Mouse (Mus musculus) liver, embryonic 12.5 days (tissue): ENCODE results near the gene Dcbld2. TPM values are rescaled to one million over a fixed set of nuclear protein-coding genes. Genes with fewer than 3 reads are reported as not detected.

Experiments used
- ATAC-seq: fragments of 200-750 bp; cut with Nextera tagmentation; 2 replicates; pipeline ENCODE4 v1.8.0; 2017; ENCODE audit warnings: moderate number of reproducible peaks, mild to moderate bottlenecking, moderate library complexity
- H3K27ac ChIP-seq: fragments of 300-500 bp; sonication (generic); 2 replicates; pipeline ENCODE4 v1.5.1; 2016; ENCODE audit warnings: mild to moderate bottlenecking
- H3K27me3 ChIP-seq: fragments of 300-500 bp; sonication (generic); replicated peaks from 2 replicates; pipeline ENCODE4 v1.6.1; 2016; ENCODE audit warnings: mild to moderate bottlenecking, moderate library complexity
- H3K36me3 ChIP-seq: fragments of 300-500 bp; sonication (generic); 2 replicates; pipeline ENCODE4 v1.6.1; 2016; ENCODE audit warnings: mild to moderate bottlenecking, moderate library complexity
- H3K4me1 ChIP-seq: fragments of 300-500 bp; sonication (generic); 2 replicates; pipeline ENCODE4 v1.6.1; 2016
- H3K4me2 ChIP-seq: fragments of 300-500 bp; sonication (generic); 2 replicates; pipeline ENCODE4 v1.6.1; 2016; ENCODE audit warnings: mild to moderate bottlenecking, moderate library complexity
- H3K4me3 ChIP-seq: fragments of 300-500 bp; sonication (generic); 2 replicates; pipeline ENCODE4 v1.5.1; 2016; ENCODE audit warnings: mild to moderate bottlenecking, moderate library complexity
- H3K9ac ChIP-seq: fragments of 300-500 bp; sonication (generic); 2 replicates; pipeline ENCODE4 v1.6.1; 2016; ENCODE audit warnings: mild to moderate bottlenecking, moderate library complexity
- H3K9me3 ChIP-seq: fragments of 300-500 bp; sonication (generic); replicated peaks from 2 replicates; pipeline ENCODE4 v1.6.1; 2016; ENCODE audit warnings: mild to moderate bottlenecking, moderate library complexity
- WGBS: fragments of 180-500 bp; shearing (Covaris S2); methylation state at CpG from one replicate; pipeline ENCODE4 v1.1.7; 2016; ENCODE audit not compliant: insufficient replicate concordance; 5-methylcytosine and 5-hydroxymethylcytosine counted together
- polyA plus RNA-seq: library from polyadenylated mRNA; unstranded; fragments of >200 nt; fragmentation: Nextera tagmentation; extraction: Ambion mirVana; gene quantifications from 2 replicates; pipeline ENCODE4 v1.2.1, GENCODE M21; 2016

Dcbld2 gene
- polyA plus RNA-seq, 1 experiment from 2014 or later = 4.7 TPM

GRCm38 (mm10) chr16:58470061-58470460 is 61.8 kb downstream of the Dcbld2 start:
- ATAC-seq = no peak
- WGBS = 84% methylated on average over 8 of the region's 8 CpGs

GRCm38 (mm10) chr16:58470841-58471240 is 62.6 kb downstream of the Dcbld2 start:
- peak; percentile 34; the same call in 1 of the 2 replicates for ATAC-seq
- Histone ChIP-seq H3K9ac (0 out of 2 replicates have a peak overlapping the region, but pooled peaks have one; percentile 3), H3K4me2 (no peak overlapping the region), H3K36me3 (peaks cover 95% of the 10 kb centered on the region), H3K27me3 (no peaks in the 10 kb centered on the region), H3K9me3 (no peaks in the 10 kb centered on the region), H3K4me3 (no peak overlapping the region), H3K4me1 (peaks cover 32% of the 10 kb centered on the region), H3K27ac (0 out of 2 replicates have a peak overlapping the region, but pooled peaks have one; percentile 40)
- 48% methylated on average over 4 of the region's 4 CpGs for WGBS

More at GRCm38 (mm10) chr16:58470061-58470460, 61.8 kb downstream of the Dcbld2 start:
- no peak overlapping the region for H3K27ac ChIP-seq
- H3K4me3 ChIP-seq = no peak overlapping the region
- no peaks in the 10 kb centered on the region for H3K27me3 ChIP-seq
- no peaks in the 10 kb centered on the region for H3K9me3 ChIP-seq
- H3K4me2 ChIP-seq = no peak overlapping the region
- peaks cover 32% of the 10 kb centered on the region for H3K4me1 ChIP-seq
- H3K9ac ChIP-seq = no peak overlapping the region
- H3K36me3 ChIP-seq = peaks cover 95% of the 10 kb centered on the region

DNA sequence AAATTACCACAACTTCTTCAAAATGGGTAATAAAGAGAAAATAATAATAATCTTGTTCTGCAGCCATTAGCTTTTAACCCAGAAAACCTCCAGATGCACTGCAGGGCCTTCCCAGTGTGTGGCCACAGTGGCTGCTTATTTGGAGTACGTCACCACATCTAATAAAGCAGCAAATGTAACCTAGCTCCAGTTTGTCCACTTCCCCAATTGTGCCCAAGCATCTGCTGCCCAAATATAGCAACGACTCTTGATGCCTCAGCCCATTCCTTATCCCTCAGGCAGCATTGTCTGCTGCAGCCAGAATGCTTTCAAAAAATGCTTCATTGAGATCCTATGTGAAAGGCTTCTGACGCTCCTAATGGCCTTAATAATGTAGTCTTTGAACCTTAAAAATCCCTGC is 66.6 kb downstream of the Dcbld2 start:
- H3K36me3 ChIP-seq = peaks cover 96% of the 10 kb centered on the region
- 67% methylated on average over 3 of the region's 3 CpGs for WGBS
- H3K4me1 ChIP-seq = peaks cover 32% of the 10 kb centered on the region
- H3K9ac ChIP-seq = no peak overlapping the region
- H3K4me2 ChIP-seq = no peak overlapping the region
- 0 out of 2 replicates have a peak, but pooled peaks cover 6% of the 10 kb centered on the region for H3K9me3 ChIP-seq
- H3K27me3 ChIP-seq = no peaks in the 10 kb centered on the region
- ATAC-seq = no peak
- H3K4me3 ChIP-seq = no peak overlapping the region
- no peak overlapping the region for H3K27ac ChIP-seq

- ATAC-seq = no peak
- Histone ChIP-seq H3K36me3 (peaks cover 98% of the 10 kb centered on the region), H3K27ac (no peak overlapping the region)
Observed at GRCm38 (mm10) chr16:58475544-58476154, 67.4 kb downstream of the Dcbld2 start.

GRCm38 (mm10) chr16:58476363-58476762 is 68.1 kb downstream of the Dcbld2 start:
- H3K4me2 ChIP-seq = no peak overlapping the region
- H3K27me3 ChIP-seq = no peaks in the 10 kb centered on the region
- peaks cover 98% of the 10 kb centered on the region for H3K36me3 ChIP-seq
- peaks cover 23% of the 10 kb centered on the region for H3K4me1 ChIP-seq
- H3K27ac ChIP-seq = peak overlapping the region; percentile 43
- 68% methylated on average over 2 of the region's 2 CpGs for WGBS
- ATAC-seq = no peak; the same call in 1 of the 2 replicates
- H3K4me3 ChIP-seq = no peak overlapping the region
- H3K9ac ChIP-seq = no peak overlapping the region
- 0 out of 2 replicates have a peak, but pooled peaks cover 6% of the 10 kb centered on the region for H3K9me3 ChIP-seq

More at GRCm38 (mm10) chr16:58475544-58476154, 67.4 kb downstream of the Dcbld2 start:
- Histone ChIP-seq H3K4me2 (no peak overlapping the region), H3K4me1 (peaks cover 30% of the 10 kb centered on the region), H3K9ac (no peak overlapping the region), H3K4me3 (no peak overlapping the region), H3K27me3 (no peaks in the 10 kb centered on the region), H3K9me3 (0 out of 2 replicates have a peak, but pooled peaks cover 6% of the 10 kb centered on the region)
- WGBS = 70% methylated on average over 3 of the region's 3 CpGs

DNA sequence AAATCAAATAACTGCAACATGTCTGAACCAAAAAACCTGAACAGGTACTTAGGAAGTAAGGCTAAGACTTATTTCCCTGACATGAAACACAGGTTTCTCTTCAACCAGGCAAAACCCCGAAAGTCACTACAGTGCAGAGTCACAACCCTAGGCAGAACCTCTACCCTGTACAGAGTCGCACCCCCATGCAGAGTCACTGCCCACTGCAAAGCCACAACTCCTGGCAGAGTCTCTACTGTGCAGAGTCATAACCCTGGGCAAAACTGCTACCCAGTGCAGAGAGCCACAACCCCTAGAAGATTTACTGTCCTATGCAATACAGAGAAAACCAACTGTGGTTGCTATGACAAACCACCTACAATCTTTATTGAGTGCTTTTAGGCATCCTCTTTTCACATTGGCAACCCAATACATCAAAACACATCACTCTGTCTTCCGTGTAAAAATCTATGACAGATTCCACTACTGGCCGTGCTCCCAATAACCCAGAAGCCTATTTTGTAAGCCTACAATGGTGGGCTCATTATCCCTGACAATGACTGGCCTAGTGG is 71.7 kb downstream of the Dcbld2 start:
- ATAC-seq = peak; percentile 37; the same call in 1 of the 2 replicates
- Histone ChIP-seq H3K36me3 (peaks cover 98% of the 10 kb centered on the region), H3K4me3 (no peak overlapping the region), H3K9ac (no peak overlapping the region), H3K27ac (no peak overlapping the region), H3K27me3 (no peaks in the 10 kb centered on the region), H3K4me2 (no peak overlapping the region), H3K9me3 (0 out of 2 replicates have a peak, but pooled peaks cover 6% of the 10 kb centered on the region), H3K4me1 (peaks cover 20% of the 10 kb centered on the region)
- WGBS = 72% methylated on average over 4 of the region's 4 CpGs

DNA sequence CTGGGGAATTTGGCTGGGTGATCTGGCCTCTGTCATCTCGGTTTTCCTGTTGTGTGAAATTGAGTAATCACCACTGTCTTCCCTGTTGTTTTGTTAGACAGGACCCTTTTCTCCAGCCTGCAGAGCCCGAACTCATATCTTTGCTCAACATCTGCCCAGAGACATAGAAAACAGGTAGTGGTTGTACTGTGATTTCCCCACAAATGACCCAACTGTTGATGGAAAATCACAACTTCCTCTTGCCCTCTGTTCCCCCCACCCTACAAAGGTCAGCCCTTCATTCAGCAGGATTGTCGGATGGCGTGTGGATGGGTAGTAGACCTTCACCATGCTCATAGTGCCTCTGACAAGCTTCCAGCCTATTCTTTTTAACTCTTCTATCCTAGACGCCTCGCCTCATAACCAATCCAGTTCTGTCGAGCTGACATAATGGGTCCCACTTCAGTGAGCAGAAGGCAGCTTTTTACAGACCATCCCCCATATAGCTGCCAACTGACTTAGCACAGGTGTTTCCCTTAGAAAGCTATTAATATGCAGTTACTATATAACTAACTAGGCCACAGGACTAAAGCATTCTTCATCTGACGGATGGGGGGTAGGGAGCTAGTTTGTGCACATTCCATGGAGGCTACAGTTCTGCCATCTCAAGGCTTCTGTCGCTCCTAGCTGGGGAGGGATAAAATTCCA is 73.1 kb downstream of the Dcbld2 start:
- peak; percentile 31; the same call in 1 of the 2 replicates for ATAC-seq
- WGBS = 61% methylated on average over 9 of the region's 9 CpGs
- Histone ChIP-seq H3K27ac (no peak overlapping the region), H3K9me3 (0 out of 2 replicates have a peak, but pooled peaks cover 6% of the 10 kb centered on the region), H3K36me3 (peaks cover 96% of the 10 kb centered on the region), H3K9ac (no peak overlapping the region), H3K4me2 (no peak overlapping the region), H3K27me3 (no peaks in the 10 kb centered on the region), H3K4me1 (peaks cover 11% of the 10 kb centered on the region), H3K4me3 (no peak overlapping the region)

DNA sequence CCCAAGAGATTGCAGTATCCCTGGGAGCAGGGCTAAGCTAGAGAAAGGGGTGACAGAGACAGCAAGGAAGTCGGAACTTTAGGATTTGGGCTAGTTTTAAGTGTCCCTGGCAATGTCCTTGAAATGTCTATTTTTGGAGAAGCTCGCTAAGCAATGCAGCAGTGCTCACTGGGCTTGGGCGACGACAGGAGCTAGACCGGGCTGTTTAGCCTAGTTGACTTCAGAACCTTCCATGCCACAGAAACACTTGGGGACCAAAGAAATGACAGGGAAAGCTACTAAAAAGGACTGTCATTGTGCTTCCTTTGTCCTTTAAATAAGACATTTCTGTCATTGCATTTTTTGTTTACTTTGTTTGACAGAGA is 73.6 kb downstream of the Dcbld2 start:
- Histone ChIP-seq H3K27ac (no peak overlapping the region), H3K4me3 (no peak overlapping the region), H3K36me3 (peaks cover 98% of the 10 kb centered on the region), H3K9ac (no peak overlapping the region), H3K27me3 (no peaks in the 10 kb centered on the region), H3K4me1 (peaks cover 8% of the 10 kb centered on the region; the same call in 1 of the 2 replicates), H3K4me2 (no peak overlapping the region), H3K9me3 (0 out of 2 replicates have a peak, but pooled peaks cover 6% of the 10 kb centered on the region)
- no peak for ATAC-seq
- WGBS = 72% methylated on average over 5 of the region's 5 CpGs

GRCm38 (mm10) chr16:58482296-58482695 is 74.1 kb downstream of the Dcbld2 start:
- ATAC-seq = no peak

DNA sequence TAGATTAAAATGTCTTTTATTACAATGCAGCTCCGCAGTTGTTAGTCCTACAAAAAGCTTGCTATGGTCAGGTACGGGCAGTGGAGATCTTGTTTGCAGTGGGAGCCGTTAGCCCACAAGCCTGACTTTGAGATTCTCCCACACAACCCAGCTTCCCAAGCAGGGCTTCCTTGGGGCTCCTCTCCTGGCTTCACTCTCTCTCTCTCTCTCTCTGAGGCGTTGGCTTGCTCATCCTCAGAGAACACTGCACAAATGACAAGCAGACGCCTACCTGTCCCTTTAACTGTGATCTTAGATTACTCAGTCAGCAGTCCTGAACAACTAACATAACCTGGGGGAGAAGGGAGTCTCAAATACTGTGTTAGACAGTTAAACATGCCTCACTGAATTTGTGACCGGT is 79.6 kb downstream of the Dcbld2 start:
- no peak for ATAC-seq

More at GRCm38 (mm10) chr16:58482296-58482695, 74.1 kb downstream of the Dcbld2 start:
- no peak overlapping the region for H3K27ac ChIP-seq
- H3K27me3 ChIP-seq = no peaks in the 10 kb centered on the region
- 50% methylated on average over 3 of the region's 3 CpGs for WGBS
- 0 out of 2 replicates have a peak, but pooled peaks cover 6% of the 10 kb centered on the region for H3K9me3 ChIP-seq
- no peak overlapping the region for H3K4me3 ChIP-seq
- H3K9ac ChIP-seq = no peak overlapping the region
- H3K4me2 ChIP-seq = no peak overlapping the region
- H3K4me1 ChIP-seq = peaks cover 8% of the 10 kb centered on the region; the same call in 1 of the 2 replicates
- peaks cover 98% of the 10 kb centered on the region for H3K36me3 ChIP-seq

DNA sequence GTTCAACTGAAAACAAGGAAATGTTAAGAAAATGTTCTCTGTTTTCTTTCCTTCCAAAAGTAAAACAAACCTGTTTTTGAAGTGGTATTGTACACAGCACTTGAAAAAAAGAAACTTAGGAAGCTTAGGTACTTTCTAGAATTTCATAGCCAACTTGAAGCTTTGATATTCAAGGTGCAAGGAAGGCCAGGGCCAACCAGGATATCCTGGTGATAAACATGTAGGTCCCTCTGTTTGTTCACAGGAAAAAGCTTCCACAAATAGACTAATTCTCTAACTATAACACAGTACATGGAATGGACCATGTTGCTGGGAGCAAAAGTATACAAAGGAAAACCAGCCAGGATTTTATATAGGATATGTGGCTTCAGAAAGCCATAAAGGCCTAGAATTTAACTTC is 88.5 kb downstream of the Dcbld2 start:
- Histone ChIP-seq H3K4me2 (peak overlapping the region; percentile 51; the same call in 1 of the 2 replicates), H3K4me1 (peaks cover 66% of the 10 kb centered on the region), H3K36me3 (peaks cover 50% of the 10 kb centered on the region), H3K4me3 (no peak overlapping the region), H3K9ac (peak overlapping the region; percentile 60), H3K9me3 (no peaks in the 10 kb centered on the region), H3K27me3 (no peaks in the 10 kb centered on the region), H3K27ac (peak overlapping the region; percentile 97)
- no peak for ATAC-seq

More for the DNA sequence above, 79.6 kb downstream of the Dcbld2 start:
- no peak overlapping the region for H3K4me3 ChIP-seq
- no peaks in the 10 kb centered on the region for H3K27me3 ChIP-seq
- H3K4me2 ChIP-seq = no peak overlapping the region
- peaks cover 96% of the 10 kb centered on the region for H3K36me3 ChIP-seq
- H3K4me1 ChIP-seq = 0 out of 2 replicates have a peak, but pooled peaks cover under 1% of the 10 kb centered on the region
- H3K9me3 ChIP-seq = no peaks in the 10 kb centered on the region
- 79% methylated on average over 6 of the region's 6 CpGs for WGBS
- H3K9ac ChIP-seq = no peak overlapping the region
- no peak overlapping the region for H3K27ac ChIP-seq
